Mouse (Mus musculus) forelimb bud, embryonic 11.5 days (tissue): ENCODE measurements at regions not wholly inside any gene's neighbourhood (a gene's known extent, or its start where the extent isn't known, plus 50 kb on each side); places are given as distances from the start of the nearest gene placed in this dataset.

Experiments
- DNase-seq: peaks from one replicate; pipeline ENCODE4 v3.0.0-alpha.2; 2012; ENCODE audit warnings: low read depth, low spot score

DNA sequence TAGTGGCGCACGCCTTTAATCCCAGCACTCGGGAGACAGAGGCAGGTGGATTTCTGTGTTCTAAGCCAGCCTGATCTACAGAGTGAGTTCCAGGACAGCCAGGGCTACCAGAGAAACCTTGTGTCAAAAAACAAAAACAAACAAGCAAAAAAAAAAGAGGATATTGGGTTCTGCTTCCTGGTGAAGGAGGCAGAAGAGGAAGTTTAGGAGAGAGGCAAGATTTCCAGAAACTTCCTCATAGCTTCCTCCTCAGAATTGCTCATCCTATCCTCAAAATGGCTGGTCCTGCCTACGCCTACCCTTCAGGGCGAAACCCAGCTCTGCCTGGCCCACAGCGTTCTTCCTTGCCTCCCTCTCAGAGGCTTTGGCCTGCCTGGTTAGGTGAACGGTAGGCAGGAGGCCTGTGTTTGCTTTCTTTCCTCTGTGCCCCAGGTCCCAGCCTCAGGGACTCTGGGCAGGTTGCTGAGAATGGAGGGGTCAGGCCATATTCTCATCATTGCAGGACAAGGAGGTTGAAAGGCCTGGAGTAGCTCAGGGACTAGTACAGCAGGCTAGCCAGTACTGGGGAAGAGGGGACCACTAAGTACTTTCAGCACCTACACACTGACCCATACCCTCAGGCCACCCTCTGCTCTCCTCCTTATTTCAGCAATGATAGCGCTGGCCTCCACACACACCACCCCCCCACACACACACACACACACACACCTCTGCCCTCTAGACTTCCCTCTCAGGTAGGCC is 79.6 kb downstream of the Zfp36l2 start:
- no peak for DNase-seq

DNA sequence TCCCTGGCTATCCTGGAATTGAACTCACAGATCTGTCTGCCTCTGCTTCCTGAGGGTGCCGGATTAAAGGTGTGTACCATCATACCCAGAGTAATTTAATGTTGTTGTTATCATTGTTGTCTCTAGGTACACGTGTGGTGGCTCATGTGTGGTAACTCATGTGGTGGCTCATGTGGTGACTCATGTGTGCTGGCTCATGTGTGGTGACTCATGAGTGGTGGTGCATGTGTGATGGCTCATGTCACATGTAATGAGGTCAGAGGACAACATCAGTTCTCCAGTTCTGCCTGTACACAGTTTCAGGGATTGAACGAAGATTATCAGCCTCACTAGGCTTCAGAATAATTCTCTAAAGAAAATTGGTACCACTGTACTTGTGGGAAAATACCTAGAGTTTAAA is 80.2 kb downstream of the Zfp36l2 start:
- no peak for DNase-seq

DNA sequence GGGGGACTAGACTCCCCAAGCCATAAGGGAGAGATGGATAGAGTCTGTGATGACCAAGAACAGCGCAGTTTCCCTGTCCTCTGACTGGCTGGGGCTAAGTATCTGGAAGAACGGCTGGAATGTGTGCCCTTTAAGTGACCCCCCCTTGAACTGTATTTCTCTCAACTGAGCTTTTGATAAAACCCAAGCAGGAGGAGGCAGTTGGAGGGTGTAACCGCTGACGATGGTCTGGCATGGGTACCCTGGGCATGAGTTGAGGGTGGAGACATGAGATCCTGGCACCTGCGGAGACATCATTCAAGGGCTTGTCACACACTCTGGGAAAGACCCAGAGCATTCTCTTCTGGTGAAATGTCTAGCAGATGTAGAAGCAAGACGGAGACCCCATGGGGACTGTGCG is 83.5 kb downstream of the Zfp36l2 start:
- no peak for DNase-seq

DNA sequence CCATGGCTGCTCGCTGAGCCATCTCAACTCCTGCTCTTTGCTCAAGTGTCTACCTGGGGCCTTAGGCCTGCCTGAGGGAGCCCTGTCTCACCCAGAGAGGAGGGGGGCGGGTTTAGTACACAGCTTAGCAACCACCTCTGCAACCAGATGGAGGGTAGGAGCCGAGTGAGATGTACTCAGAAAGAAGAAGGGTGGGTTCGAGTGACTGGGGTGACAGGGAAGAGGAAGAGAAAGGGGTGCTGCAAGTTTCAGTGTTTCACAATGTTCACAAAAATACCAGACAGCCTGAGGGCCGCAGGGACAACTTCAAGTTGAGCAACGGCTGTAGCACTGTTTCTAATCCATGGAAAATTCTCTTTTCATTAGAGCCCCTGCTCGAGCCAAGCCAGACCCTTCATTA is 84.4 kb downstream of the Zfp36l2 start:
- no peak for DNase-seq

DNA sequence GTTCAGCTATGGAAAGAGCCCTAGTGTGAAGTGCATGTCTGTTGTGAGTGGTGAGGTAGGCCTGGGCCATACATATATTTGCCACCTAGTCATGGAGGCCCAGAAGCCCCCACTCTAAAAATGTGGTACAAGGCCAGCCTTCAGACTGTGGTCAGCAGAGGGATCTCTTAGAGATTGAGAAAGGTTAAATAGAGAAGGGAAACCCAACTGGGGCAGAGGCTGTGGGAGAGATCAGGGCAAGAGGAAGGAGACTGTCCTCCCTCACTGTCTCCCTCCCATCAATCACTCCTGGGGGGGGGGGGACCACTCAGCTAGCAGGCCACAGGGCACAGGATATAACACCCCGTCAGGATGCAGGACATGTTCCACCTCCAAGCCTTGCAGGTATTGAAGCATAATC is 86.1 kb downstream of the Zfp36l2 start:
- no peak for DNase-seq

DNA sequence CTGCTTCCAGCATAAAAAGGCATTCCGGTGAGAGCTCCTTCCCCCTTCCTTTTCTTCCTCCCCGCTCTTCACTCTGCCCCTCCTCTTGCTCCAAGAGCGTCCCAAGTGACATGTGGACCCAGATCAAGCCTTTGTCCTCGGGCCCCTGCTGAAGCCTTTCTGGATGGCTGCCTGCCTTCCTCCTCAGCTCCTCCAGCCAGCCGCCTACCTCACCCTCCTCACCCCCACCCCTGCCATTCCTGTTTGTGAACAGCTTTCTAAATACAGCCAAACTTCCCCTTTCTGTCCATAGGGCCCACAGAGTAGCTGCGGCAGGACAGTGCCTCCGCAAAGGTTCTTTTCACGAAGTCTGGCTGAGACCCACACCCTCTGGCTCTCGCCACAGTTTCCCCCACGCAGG is 87.2 kb downstream of the Zfp36l2 start:
- no peak for DNase-seq

DNA sequence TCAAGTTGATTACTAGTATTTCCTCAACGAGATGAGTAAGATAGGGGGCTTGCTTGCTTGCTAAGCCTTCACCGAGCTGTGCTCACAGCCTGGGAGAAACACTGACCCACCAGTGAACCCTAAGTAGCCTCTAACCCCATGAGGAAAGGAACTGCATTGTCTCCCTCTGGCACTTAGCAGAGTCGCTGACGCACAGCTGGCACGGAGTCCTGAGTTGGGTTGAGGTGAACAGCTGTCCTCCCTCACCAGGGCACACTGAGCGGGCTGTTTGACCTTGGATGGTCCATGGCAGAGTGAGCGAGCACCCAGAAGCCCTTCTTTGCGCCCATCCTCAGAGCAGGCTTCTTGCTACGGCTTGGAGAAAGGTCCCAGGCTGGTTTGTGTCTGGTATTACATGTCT is 88.0 kb downstream of the Zfp36l2 start:
- DNase-seq = no peak

DNA sequence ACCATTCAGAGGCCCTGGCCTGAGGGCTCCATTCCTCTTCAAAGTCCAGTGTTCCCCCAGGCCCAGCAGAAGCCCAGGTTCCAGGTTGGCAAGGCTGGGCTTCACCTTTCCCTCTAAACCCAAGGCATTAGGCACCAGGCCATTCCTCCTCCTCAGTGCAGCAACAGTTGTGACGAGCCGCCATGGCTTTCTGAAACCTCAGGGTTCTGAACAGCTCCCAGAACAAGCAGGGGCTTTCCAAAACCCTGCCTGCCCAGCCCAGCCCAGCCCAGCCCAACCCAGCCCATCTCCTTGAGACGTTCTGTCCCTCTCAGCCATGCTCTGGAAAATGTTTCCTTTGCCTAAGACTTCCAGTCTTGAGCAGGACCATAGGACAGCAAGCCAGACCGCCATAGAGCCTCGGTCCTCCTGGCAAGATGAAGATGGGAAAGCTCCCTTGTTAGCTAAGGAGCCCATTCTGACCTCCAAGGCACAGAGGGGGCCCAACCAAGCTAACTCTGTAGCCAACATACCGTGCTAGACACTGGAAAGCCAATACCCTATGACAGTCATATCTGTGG is 89.8 kb downstream of the Zfp36l2 start:
- no peak for DNase-seq

DNA sequence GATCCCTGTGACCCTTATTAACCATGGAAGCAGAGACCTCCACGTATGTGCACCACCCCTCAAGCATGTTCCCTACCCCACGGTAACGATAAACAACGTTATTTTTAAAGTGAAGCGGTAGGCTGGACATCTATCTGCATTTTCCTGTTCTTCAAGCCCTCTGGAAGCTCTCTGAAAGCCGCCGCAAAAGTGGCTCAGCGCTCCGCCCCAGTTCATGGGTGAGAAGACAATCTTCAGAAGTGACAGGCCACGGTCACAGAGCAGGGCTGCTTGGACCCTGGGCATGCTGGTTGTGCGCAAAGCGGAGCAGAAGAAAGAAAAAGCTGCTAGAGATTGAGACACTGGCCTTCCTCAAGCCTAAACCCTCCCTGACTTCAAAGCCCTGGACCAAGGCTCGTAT is 90.5 kb downstream of the Zfp36l2 start:
- DNase-seq = no peak

DNA sequence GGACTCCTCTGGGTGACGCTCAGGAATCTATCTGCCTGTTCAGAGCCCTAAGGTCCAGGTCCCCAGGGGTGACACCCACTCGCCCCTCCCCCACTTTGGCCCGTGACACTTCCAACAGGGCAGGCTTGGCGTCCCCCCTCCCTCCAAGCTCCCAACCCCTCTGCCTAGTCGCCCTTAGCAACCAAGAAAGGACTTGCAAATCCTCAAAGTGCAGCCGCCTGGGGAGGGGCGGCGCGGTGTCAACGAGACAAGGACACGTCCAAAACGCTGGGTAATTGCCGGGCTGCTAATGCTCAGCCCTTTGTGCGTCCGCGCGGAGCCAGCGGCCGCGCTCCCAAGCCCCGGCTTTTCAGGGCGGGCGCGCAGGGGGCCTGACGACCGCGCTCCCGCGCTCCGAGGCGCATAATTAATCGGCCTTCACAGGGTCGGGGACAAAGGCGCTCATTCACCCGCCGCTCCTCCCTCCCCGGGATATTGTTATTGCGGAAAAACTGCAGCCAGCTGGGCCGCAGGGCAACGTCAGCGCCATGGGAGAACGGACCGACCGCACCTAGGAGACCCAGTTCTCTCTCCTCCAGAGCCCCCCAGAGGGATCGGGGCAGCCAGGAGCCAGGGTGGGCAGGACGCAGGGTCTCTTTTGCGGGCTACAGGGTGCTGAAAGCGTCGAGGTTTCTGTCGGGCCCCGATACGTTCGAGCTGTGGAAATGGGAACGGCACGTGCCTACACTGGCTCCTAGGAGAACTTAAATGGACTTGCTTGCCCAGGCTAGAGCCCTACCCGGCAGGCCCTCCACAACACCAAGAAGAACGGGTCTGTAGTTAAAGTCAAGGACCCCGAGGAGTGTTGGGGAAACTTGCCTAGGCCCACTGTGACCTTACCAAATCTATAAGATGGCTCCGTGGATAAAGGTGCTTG is 91.1 kb downstream of the Zfp36l2 start:
- DNase-seq = peak; percentile 75

DNA sequence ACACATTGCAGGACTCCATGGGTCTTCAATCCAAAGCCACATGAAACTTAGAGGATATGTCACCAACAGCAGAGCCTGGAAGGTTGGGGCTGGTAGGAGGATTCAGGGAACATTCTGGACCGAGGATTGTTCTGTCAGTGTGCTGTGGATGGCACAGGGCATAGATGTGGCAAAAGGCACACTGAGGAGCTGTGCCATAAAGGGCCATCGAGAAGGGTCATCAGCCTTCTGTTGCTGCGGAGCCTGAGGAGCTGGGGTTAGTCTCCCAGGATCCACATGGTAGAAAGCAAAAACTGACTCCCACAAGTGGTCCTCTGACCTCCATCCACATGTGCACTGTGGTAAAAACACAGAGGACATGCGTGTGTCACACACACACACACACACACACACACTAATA is 91.9 kb downstream of the Zfp36l2 start:
- no peak for DNase-seq

DNA sequence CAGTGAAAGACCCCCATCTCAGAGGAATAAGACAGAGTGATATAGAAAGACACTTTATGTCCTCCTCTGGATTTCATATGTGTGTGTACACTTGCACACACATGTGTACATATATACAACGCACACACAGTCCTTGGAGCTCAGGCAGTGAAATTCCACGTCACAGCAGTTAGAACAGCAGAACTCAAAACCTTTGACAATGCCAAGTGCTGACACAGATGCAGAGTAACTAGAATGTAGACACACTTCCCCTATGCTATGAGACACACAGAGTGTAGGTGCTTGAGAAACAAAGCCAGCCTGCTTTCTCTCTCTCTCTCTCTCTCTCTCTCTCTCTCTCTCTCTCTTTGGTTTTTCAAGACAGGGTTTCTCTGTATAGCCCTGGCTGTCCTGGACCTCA is 92.7 kb downstream of the Zfp36l2 start:
- no peak for DNase-seq

DNA sequence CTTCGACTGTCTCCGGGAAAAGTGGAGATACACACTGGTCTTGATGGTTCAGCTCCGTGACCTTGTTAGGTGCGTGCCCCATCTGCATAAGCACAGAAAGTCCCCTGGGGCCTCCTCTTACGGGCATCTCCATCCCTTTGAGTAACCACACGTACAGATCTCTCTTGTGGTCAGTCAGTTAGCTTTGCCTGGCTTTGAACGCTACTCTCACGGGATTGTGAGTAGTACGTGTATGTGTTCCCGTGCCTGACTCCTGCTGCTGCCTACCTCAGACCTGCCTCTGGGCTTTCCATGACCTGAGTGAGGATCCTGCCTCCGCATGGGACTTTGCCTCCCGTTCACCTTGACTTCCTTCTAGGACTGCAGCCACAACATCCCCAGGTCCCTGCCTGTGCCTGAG is 101.4 kb downstream of the Zfp36l2 start:
- DNase-seq = no peak

DNA sequence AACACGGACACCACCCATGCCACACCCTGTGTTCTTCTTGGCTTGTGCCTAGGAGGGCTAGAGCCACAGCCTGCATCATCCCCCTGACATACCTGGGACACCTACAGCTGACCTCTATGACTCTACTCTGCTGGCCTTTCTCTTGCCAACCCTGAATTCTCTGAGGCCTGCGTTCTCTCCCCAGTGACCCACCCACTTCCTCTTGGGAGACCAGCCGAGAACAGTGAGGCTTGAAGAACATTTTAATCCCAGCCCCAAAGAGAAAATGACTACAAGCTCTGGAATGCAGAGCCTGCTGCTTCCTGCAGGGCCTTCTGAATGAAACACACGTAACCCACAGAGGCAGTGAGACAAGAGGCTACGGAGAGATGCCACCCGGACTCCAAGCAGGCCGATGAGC is 102.0 kb downstream of the Zfp36l2 start:
- DNase-seq = no peak

DNA sequence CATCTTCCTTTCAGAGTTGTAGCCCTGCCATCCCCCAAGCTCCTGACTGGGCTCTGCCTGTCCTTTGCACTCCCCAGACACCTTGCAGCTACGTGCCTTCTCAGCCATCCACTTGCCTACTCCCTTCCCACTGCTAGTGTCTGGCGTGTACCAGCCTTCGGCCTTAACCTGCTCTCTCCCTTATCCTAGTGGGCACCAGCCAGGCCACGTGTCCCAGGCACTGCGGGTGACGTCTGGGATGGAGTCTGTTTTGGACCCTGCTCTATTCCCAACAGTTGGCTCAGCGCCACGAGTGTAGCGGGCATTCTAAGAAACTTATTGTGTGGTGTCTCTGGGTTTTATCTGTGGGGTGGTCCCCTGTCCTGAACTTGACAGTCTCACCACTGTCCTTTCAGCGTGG is 102.5 kb downstream of the Zfp36l2 start:
- DNase-seq = no peak

DNA sequence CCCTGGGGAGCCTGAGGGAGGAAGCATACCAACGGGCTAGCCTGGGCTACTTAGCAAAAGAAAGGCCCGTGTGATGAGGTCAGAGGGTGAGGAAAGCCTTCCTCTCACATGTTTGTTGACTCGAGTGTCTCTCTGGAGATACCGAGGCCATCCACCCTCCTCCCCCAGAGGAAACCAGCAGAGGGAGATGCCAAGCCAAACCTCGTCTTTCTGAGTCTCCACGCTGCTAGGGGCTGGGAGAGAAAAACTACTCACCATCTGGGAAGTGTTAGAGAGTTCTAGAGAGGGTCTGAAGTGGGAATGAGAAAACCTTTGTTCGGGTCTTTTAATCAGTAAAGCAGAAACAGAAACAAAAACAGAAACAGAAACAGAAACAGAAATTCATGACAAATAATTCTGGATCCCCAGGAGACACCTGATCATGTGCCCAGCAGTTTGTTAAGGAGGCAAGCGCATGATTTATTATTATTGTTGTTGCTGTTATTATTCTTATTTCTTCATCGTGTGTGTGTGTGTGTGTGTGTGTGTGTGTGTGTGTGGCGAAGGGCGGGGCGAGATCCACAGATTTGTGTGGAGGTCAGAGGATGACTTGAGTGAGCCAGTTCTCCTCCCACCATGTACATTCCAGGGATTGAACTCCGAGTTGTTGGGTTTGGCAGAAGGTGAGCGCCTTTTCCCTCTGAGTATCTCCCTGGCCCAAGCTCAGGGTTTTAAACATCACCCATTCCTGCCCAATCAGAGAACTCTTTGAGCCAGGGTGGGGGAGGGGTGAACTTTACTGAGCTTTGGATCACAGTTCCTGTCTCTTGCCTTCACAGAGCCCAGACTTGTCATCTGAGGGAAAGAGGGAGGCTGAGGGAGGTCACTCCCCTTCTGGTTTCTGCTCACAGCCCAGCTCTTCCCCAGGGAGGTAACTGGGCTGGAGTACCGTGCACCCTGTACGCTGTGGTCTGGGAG is 104.2 kb downstream of the Zfp36l2 start:
- peak; percentile 38 for DNase-seq

DNA sequence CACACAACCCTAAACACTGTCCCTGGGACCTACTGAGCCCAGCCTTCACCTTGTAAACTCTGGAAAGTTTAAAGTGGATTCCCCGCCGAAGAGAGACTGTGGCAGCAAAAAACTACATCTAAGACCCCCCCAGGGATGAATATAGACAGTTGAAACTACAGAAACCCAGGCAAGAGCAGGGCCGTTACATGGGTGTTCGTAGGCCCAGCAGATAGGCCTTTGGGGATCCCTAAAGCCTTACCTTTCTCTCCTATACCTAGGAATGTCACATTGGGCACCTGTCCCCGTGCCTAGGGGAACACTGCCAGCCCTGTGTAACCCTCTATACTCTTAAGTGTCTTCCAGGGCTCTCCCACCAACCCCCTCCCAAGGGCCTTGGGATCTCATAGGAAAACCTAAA is 105.2 kb downstream of the Zfp36l2 start:
- DNase-seq = no peak

DNA sequence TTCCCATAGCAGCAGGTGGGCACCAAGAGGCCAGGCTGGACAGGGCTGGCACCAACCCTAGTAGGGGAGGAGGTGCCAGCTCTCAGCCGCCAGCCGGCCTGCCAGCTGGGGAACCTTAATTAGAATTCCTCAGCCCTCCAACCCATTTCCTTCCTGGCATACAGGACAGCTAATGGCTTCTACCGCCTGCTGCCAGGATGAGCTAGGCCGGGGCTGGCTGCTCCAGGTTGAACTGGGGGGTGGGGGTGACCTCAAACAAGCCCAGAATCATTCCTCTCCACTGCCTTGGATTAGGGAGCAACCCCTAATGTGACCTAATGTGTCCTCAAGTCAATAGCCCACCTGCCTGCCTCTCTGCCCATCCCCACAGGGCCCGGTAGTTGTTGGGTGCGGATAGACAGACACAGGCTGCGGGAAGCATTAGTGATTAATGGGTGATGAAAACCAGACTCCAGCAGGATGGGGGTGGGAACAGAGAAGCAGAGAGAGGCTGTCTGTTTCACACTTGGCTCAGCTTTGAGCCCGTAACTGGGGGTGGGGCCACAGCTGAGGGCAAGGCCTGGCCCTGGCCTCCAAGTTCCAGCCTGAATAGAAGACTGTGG is 105.9 kb downstream of the Zfp36l2 start:
- peak; percentile 56 for DNase-seq

DNA sequence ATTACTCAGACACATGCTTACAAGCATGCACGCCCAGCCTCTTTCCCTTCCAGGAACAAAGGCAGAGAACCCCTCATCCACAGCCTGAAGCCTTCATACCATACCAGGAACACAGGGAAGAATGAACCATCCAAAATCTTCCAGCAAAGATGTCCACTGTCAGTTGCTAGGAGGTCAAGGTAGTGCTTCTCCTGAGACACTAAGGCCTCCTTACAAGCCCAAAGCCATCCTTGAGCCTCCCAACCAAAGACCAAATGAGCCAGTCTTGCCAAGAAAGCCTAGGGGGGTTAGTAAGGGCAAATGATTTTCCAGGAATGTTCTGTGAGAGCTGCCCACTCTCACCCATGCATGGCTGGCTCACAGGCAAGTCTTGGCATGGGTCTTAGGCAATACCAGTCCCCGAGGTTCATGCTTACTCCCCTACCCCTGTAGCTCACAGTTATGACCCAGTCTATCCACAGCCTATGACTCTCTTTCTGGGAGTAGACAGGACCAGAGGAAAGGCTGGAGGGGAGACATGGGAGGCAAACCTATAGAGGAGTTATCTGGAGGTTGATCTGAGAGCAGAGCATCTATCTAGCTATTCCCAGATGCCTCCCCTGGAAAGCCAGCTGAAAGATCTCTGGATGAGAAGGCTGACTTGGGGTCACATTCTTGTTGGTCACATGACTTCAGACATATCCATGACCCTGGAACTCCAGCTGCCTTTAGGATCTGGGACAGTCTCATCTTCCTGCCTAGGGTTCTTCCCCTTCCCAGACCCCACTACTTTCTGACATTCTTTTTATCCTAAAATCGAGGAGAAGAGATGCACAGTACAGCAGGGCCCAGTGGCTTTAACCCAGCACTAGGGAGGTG is 112.4 kb downstream of the Zfp36l2 start:
- no peak for DNase-seq
